Mouse (Mus musculus) ES-Bruce4 (cell line): ENCODE measurements at regions not wholly inside any gene's neighbourhood (a gene's known extent, or its start where the extent isn't known, plus 50 kb on each side); places are given as distances from the start of the nearest gene placed in this dataset.

ENCODE experiments used
- EP300 ChIP-seq: IDR thresholded peaks from 2 replicates; pipeline ENCODE4 v1.6.1; 2011; ENCODE audit warnings: low read depth, low read length; ENCODE audit not compliant: insufficient read depth
- POLR2A ChIP-seq: IDR thresholded peaks from one replicate; pipeline ENCODE4 v1.8.1; 2011; ENCODE audit warnings: low read length; ENCODE audit not compliant: insufficient read depth

DNA sequence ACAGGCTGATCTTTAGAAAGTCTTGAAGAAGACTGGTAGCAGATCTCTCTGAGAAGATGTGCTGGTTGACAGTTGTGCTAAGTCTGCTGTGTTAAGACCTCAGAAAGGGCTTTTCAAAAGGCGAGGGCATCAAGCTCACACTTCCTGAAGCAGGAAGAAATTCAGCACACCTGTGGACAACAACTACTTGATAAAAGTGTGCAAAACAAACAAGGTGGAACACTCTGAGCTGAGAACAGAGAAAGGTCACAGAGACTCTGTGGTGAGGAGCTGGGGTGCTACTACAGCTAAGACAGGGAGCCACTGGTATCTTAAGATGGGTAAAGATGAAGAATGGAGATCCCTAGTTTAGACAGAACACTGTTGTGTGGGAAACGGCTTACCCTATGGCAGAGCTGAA is 379.9 kb upstream of the Satb1 start:
- TF ChIP-seq POLR2A = no peak
- TF ChIP-seq EP300 = no peak
